Mouse (Mus musculus): ENCODE measurements around the gene Cdc42se1.

Gene Cdc42se1

GRCm38 (mm10) chr3:95250783-95251424, 22.4 kb downstream of the Cdc42se1 start, which contains the start of gene Bnipl:
Bnipl (minus strand) TSS chr3:95251193.
- DNase-seq (ENCODE audit: low spot score) = no peak

GRCm38 (mm10) chr3:95256931-95257330, 28.4 kb downstream of the Cdc42se1 start:
- DNase-seq (ENCODE audit: low spot score) = no peak

GRCm38 (mm10) chr3:95261975-95262374, 33.4 kb downstream of the Cdc42se1 start:
- DNase-seq (ENCODE audit: low spot score) = no peak

- DNase-seq (ENCODE audit: low spot score) = peak; percentile 74
Observed at GRCm38 (mm10) chr3:95263089-95263739, 34.7 kb downstream of the Cdc42se1 start.

GRCm38 (mm10) chr3:95264724-95265123, 36.2 kb downstream of the Cdc42se1 start:
- DNase-seq (ENCODE audit: low spot score) = no peak

GRCm38 (mm10) chr3:95266052-95266451, 37.5 kb downstream of the Cdc42se1 start:
- DNase-seq (ENCODE audit: low spot score) = no peak

GRCm38 (mm10) chr3:95267855-95268254, 39.3 kb downstream of the Cdc42se1 start:
- no peak for DNase-seq (ENCODE audit: low spot score)

GRCm38 (mm10) chr3:95269789-95270188, 41.3 kb downstream of the Cdc42se1 start:
- no peak for DNase-seq (ENCODE audit: low spot score)

GRCm38 (mm10) chr3:95270766-95271364, 42.3 kb downstream of the Cdc42se1 start:
- DNase-seq (ENCODE audit: low spot score) = no peak

GRCm38 (mm10) chr3:95273471-95273870, 44.9 kb downstream of the Cdc42se1 start:
- no peak for DNase-seq (ENCODE audit: low spot score)

GRCm38 (mm10) chr3:95274453-95274852, 45.9 kb downstream of the Cdc42se1 start:
- no peak for DNase-seq (ENCODE audit: low spot score)

GRCm38 (mm10) chr3:95275161-95275560, 46.6 kb downstream of the Cdc42se1 start:
- DNase-seq (ENCODE audit: low spot score) = no peak

GRCm38 (mm10) chr3:95276428-95276934, 47.9 kb downstream of the Cdc42se1 start:
- DNase-seq (ENCODE audit: low spot score) = no peak

- peak; percentile 12 for DNase-seq (ENCODE audit: low spot score)
Observed at GRCm38 (mm10) chr3:95277149-95277551, 48.6 kb downstream of the Cdc42se1 start.

GRCm38 (mm10) chr3:95280747-95281146, 52.2 kb downstream of the Cdc42se1 start:
- DNase-seq (ENCODE audit: low spot score) = peak; percentile 10

- peak; percentile 99 for DNase-seq (ENCODE audit: low spot score)
Observed at GRCm38 (mm10) chr3:95281216-95282126, 52.9 kb downstream of the Cdc42se1 start, which contains the start of the genes Mindy1 and Prune1. Mindy1 (plus strand) TSS chr3:95281345. Prune1 (minus strand) TSS chr3:95282076.

GRCm38 (mm10) chr3:95282381-95282864, 53.9 kb downstream of the Cdc42se1 start:
- DNase-seq (ENCODE audit: low spot score) = peak; percentile 37

- DNase-seq (ENCODE audit: low spot score) = peak; percentile 80
Observed at GRCm38 (mm10) chr3:95282865-95283588, 54.5 kb downstream of the Cdc42se1 start.

- DNase-seq (ENCODE audit: low spot score) = no peak
Observed at GRCm38 (mm10) chr3:95283589-95283941, 55.0 kb downstream of the Cdc42se1 start.

GRCm38 (mm10) chr3:95284062-95284461, 55.5 kb downstream of the Cdc42se1 start:
- peak; percentile 18 for DNase-seq (ENCODE audit: low spot score)

All from retina, embryonic 14.5 days (tissue).